Mouse (Mus musculus): ENCODE measurements around the gene Tox3.

Gene Tox3

DNA sequence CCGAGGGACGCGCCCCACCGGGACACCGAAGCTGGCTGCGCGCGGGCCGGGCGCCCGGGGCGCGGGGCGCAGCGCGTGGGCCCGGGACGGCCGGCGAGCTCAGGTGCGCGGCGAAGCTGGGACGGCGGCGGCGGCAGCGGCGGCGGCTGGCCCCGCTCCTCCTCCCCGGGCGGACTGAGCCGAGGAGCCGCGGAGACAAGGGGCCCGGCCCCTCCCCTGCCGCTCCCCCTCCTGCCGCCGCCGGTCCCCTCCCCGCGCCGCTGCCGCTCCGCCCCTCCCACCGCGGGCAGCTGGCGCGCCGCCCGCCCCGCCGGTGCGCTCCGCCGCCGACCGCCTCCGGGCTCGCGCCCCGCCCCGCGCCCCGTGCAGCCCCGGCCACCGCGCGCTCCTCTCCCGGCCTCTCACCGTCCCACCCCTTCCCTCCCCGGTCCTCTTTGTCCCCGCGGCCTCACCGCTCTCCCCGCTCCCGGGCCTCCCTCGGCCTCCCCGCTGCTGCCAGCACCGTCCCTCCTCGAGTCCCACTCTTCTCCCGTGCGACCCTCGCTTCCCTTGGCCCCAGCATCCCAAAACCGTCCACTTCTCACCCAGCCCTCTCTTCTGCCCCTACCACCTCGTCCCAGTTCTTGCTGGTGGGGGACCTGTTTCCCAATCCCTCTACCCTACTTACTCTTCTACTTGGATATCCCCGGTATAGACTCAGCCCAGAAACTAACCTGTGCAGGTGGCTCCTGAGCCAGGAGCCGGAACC is at the start of gene Tox3:
Gene Tox3, minus strand, starts transcription at position 166 of the 748 bp plus-strand sequence.
- DNase-seq (ENCODE audit: low spot score) = peak; percentile 8

DNA sequence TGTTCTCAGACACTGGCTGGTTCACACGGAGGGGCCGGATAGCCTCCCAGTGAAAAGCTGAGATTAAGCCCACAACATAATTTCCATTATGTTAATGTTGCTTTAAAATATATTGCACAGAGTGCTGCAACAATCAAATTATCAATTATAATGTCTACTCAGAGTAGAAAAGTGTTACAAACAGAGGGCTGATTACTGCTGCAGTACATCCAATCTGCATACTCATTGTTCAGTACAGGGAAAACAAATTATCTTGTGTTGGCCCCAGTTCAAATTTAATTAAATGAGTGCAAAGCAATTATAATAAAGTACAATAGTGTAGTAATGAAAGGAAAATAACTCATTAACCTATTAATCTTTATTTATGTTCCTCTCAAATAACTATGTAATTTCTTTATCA is 44.5 kb upstream of the Tox3 start:
- DNase-seq (ENCODE audit: low spot score) = no peak

DNA sequence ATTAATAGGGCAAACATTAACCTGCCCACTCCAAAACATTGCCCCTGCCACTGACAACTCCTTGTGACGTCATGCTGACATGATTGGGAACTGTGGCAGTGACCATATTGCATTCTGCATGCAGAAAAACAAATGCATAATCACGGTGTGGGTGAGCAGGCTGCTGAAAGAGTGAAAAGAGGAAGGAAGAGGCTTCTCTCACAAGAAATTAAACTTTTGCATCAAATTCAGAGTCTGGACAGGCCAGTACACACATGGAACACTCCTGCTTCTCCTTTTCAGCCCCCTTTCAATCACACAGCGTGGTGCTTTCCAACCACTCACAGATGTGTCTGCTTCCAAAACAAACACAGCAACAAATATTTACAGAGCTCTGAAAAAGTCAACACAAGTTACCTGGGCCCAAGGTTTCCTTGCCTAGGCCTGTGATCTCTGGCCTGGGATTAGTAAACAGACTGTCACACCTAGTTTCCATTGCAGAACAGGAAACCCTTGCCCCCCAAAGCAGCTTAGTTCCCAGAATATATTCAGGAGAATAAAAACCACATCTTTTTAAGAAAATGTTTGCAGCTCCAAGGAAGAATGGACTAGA is 43.4 kb upstream of the Tox3 start:
- DNase-seq (ENCODE audit: low spot score) = no peak

DNA sequence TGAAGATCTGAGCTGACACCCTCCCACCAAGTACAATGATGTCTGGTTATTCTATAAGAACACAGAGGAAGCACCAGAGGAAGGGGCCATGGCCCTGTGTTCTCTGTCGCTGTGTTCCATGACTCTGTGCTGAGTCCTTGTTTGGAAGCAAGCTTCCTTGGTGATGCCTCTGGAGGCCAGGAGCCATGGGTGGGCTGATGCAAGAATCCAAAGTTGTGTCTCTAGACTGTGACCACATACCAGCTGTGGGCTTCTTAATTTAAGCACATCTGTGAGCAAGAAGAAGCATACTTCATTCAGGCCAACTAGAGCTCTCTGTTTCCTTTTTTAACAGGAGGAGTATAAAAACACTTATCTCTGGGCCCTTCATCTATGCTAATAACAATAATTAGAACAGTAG is 42.7 kb upstream of the Tox3 start:
- no peak for DNase-seq (ENCODE audit: low spot score)

DNA sequence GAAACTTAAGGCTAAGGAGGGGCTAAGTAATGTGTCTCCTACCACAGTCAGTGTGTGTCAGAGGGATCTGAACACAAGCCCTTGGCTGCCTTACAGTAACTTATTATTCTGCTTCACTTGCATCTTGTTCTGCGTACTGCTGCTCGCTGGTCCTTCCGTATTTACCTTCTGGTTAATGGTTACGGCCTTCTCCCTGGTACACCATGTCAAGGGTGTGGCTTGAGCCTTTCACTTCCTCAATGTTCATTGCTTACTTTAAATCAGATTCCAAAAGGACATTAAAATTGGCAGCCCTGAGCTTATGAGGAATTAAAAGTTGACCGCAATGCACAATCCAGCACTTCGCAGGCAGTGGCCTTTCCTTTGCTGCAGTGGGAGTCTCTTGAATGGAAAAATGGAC is 30.9 kb upstream of the Tox3 start:
- no peak for DNase-seq (ENCODE audit: low spot score)

DNA sequence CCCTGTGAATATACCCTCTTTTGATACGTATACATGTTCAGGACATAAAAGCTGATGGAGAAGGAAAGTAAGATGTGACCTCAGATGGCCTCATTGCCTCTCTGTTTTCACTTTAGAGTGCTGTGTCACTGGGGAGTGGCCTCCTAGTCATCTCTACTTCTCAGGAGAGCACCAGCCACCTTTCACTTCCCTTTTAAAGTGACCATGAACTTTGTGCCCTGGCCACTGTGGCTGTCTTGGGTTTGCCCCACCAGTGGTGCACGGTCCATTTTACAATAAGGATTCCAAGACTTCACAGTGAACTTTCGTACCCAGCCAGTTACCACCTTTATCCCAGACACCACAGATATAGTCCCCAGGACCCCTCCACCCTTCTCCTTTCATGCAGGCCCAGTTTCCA is 29.9 kb upstream of the Tox3 start:
- DNase-seq (ENCODE audit: low spot score) = no peak

DNA sequence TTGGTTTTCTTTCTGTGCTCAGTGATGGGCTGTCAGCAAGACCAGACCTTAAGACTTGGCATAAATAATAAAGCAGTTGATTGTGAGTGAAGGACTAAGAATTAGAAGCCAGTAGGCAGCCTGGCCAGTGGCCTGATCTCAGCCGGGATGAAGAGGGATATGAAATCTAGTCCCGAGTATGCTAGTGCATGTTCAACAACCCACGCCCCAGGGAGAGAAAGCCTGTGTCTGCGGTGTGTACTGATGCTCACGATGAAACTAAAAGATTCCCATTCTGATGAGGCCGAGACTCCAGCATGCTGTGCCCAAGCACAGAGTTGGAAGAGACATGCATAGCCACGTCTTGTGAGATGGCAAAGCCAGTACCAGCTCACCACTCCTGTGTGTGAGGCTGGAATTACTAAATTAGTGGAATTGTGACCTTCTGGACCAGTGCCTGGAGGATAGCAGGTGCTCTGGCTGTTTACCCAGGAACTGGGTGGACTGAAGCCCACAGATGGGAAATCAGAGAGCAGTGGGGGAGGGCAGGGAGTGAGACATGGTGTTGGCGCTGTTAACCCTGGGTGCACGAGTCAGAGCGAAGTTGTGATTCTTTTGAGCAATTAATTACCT is 23.6 kb upstream of the Tox3 start:
- DNase-seq (ENCODE audit: low spot score) = no peak

DNA sequence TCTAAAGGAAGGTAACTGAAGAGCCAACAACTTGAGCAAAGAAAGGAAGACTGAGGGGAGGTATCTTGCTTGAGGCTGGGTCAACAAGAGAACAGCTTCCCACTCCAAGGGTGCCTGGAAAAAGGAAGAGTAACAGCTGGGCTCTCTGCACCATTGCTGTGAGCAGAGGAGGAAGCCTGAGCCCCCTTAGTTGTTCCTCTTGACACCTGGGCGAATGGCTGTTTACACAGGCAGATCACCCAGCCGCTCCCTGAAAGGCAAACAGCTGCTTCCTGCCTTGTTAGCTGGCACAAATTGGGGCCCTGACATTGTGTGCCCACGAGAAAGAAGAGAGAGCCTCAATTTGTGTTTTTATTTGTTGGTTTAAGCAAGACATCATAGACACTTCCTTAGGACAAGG is 21.7 kb upstream of the Tox3 start:
- no peak for DNase-seq (ENCODE audit: low spot score)

DNA sequence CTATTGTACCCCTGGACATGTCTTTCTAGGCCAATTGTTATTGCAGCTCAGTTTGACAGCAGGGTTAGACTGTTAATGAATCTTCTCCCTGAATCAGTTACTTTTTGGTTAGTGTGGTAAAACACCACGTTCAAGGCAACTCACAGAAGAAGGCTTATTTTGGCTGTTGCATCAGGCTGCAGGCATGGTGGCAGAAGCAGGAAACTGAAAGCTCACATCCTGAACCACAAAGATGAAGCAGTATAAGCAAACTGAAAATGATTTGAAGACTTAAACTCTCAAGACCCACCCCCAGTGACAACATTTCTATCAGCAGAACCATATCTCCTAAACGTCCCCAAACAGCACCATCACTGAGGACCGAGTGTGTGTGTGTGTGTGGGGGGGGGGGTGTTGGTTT is 8.6 kb upstream of the Tox3 start:
- DNase-seq (ENCODE audit: low spot score) = peak; percentile 12

DNA sequence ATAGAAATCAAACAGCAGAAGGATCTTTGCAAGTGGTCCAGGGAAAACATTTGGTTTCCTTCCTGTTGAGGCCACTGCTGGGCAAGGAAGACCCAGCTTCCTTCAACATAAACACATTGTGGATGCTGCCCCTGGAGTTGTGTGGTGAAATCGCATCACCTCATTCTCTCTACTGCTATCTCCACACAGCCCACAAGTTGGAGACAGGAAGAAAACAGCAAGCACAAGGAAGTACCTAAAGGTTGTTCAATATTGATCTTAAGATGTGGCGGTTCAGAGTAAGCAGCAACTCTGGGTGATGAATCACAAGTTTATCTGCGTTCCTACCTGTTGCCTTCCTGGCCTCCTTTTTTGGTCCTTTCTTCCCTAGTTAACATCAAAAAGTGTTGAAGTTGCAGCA is 6.6 kb upstream of the Tox3 start:
- DNase-seq (ENCODE audit: low spot score) = no peak

DNA sequence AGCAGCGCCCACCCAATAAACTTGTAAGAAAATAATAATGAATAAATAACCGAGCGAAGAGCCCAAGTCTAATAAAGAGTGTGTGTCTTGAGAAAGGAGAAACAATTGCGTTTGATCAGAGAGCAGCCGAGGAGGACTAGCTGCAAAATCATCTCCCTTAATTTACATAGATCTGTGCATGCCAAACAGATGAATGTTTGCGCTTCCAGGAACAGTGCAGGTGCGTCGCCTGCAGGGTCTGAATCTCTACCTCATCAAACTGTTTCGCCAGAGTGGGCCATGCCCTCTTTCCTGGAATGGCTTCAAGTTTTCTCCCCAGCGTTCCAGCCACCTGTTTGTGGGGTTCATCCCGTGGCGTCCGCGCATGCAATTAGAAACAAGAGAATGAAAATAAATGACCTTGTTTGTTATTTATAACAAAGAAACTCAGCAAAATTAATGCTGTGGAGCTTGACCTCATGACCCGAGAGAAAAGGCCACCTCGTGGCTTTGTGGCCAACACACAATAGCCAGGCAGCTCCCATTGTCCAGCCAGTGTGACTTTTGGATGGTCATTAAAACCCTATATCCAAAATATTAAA is 5.9 kb upstream of the Tox3 start:
- DNase-seq (ENCODE audit: low spot score) = no peak

DNA sequence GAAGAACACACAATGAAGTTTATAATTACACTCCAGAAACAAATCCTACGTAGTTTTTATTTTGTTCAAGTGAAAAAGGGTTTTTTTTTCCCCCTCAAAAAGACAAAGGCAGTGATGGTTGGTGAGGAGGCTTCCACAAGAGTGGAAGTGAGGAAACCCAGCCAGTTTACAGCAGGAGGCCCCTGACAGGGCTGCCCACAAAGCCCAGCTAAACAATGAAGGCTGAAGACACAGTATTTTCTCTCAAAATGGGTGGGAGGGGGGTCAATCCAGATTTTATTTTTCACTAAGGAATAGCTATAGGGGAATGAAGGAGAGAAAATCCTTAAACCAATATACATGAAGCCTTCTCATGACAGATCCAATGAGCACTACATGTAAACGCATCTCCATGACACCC is 5.4 kb upstream of the Tox3 start:
- no peak for DNase-seq (ENCODE audit: low spot score)

DNA sequence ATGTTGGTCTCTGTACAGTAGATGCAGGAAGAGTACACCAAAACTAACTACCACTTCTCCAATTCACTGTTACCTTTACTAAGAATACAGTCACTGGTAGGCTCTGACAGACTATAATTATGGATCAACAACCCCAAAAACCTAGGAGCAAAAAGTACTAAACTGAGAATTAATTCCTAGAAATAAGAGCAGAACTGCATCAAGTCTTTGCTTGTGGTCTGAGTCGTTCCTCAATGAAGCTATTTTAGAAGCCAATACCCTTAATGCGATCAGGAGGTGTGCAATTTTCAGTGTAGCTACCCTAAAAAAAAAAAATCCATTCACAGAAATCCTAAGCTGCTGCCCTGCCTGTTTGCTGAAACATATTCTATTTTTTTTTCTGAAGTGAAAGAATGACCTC is 4.8 kb upstream of the Tox3 start:
- DNase-seq (ENCODE audit: low spot score) = no peak

DNA sequence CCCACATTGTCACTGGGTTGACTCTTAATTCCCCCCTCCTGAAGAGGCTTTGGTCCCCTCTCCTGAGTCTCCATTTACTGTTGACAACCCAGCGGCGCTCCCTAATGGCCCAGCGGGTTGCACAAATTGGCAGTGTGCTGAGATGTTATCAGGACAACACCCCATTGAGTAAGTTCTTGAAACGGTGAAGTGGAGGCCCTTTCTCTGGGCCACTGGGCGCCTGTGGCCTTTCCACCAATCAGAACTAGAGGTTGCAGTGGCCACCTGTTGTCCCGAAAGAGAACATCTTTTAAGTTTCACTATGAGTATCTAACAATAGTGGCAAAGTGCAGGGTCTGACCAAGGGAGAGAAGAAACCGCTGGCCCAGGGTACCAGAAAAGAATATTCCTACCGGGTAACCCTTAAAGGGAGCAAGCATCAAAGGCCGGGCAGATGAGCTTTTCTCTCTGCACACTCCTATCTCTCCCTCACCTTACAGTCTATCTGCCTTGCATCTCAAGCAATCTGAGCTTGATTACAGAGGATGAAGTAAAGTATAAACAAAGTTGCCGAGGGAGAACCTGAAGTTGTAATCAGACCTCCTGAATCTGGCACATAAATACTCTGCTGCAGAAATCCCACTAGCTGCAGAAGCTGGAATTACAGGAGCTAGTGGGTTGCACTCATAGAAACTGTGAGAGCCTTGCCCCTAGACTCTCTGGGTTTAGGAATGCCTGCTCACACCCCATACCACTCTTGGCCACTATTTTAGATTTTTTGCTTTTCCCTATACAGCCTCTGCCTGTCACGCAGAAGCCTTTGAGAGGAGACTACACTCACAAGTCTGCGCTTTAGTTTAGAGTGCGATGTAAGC is 1.8 kb upstream of the Tox3 start:
- DNase-seq (ENCODE audit: low spot score) = no peak

DNA sequence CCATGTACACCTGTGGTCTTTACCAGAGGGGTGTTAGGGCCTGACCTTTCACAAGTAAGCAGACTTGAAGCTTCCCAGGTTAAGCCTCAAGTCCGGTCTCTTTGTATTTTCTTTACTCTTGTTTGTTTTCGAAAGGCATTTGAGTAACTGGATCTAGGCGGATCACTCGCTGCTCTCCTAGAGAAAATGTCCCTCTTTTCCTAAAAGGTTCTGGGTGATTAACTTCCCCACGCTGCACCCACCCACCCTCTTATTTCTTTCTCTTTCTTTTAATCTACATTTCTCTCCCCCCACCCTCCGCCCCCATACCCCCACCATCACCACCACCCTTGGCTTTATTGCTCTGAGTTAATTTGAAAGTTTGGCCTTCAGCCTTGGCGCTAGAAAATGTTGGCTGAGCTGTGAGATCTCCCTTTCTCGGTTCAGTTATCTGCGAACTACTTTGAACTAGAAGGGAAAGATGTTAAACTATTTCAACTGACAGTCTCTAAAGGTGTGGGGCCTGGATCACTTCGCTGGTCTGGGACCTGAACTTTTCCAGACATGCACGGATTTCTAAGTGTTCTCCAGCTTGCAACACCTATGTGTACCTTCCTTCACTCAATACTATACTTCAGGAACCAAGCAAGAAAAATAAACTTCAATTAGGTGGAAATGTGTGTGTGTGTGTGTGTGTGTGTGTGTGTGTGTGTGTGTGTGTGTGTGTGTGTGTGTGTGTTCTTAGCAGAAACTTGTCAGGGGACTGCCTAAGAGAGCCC is 962 bp upstream of the Tox3 start:
- no peak for DNase-seq (ENCODE audit: low spot score)

DNA sequence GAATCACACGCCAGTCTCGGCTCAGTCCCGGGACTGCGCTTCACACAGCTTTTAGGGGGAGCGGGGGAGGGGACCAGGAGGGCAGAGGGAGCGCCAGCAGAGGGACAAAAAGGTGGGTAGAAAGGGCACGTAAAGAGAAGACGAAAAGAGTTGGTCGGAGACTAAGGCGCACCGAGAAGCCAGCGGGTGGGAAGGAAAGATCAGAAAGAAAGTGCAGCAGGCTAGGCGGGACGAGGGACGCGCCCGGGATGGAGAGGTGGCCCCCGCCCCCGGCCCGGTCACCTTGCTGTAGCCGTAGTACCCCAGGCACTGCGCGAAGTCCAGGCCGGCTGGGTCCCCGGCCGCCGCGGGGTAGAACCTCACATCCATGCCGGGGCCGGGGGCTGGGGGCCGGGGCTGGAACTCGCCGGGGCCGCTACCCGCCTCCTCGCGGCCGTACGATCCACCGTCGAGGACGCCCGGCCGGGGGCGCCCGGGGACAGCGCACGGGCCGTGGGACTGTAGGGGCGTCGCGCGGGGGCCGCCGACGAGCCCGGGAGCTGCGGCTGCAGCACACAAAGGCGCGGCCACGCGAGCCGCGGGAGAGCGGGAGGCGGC is 464 bp downstream of the Tox3 start:
- no peak for DNase-seq (ENCODE audit: low spot score)

DNA sequence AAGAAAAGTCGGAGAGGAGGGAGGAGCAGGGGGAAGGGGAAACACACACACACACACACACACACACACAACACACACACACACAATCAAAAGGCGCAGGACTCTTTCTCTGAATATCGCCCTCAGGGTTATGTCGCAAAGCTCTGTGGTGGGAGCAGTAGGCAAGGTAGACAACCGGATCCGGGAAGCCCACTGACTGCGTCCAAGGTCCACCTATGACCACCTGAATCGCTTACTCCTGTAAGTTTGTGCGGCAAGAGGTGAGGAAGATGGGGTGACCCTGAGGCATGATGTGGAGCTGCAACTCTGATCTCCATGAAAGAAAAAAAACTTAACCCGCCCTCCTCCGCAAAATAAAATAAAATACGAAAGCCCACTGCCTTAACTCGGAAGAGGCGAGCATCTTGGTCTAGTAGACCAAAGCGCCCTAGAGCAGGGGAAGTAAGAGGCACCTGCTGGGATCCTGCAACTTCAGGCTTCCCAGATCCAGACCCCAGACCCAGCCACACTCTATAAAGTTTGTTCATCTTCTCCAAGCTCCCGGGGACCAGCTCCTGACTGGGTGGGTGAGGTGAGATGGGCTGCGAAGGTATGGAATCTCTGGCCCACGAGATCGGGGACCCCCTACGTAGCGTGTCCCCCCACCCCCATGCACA is 1.1 kb downstream of the Tox3 start:
- DNase-seq (ENCODE audit: low spot score) = no peak

DNA sequence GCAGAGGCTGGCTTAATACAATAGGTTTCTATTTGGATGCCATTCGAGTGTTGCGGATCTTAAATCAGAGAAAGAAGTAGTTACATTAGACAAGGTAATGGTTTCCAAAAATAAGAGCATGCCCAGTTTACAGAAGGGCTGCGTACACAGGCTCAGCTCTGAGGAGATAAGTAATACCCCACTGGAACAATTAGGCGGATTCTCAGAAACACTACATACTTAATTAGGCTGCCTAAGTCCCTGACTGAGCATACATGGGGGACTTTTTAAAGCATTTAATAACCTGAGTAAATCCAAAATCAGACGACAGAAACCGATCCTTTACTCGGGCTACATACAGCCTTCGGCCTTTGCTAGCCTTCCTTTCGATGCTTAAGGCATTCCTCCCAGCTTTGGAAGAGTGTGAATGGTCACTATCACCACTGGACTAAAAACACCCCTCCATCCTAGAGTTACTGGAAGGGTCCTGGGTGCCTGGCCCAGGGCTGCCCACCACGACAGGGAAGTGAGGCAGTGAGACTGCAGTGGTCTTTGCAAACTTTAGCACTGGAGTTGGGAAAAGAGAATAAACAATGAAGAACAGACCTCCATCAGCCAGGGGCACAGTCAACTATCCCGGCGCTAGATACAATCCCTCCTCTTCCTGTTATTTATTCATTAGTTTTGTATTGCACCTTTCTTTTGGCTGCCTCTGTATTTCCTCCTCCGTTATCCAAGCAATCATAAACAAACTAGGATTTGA is 1.8 kb downstream of the Tox3 start:
- no peak for DNase-seq (ENCODE audit: low spot score)

DNA sequence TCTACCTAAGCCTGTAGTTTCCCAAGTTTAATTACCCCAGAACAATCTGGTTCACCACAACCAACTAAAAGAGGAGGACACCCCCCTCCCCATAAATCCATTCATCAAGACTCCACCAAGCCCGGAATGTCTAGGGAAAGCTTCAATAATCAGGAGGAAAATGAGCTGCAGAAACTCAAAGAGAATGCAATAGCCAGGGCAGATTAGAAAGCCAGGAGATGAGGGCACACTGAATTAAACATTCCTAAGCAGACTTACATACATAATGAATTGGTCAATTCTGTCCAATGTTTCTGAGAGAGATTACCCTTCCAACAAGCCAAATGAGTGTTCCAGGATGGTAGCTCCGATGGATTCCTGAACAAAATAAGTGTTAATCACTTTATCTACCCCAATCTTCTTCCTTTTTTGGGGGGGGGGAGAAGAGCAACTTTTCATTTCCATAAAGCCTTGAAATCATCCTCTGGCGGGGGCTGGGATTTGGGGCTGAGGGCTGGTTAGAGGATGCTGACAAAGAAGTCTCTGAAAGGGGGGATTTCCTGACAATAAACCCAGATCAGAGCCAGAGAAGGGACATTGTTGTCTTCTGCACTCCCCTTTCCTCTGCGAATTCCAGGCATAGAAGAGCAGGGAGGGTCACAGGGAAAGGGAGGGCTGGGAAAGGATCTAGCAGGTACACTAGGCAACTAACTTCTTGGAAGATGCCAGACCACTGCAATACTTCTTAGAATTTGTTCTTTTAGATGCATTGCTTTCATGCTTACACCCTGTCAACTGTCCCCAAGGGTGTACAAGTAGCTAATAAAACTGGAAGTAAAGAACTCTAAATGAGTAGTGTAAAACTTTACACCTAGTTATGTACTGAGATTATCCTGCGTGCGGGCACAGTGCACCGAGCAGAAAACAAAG is 17.5 kb downstream of the Tox3 start:
- DNase-seq (ENCODE audit: low spot score) = no peak
